Mouse (Mus musculus): ENCODE measurements around the gene Txnrd1.

Gene Txnrd1

DNA sequence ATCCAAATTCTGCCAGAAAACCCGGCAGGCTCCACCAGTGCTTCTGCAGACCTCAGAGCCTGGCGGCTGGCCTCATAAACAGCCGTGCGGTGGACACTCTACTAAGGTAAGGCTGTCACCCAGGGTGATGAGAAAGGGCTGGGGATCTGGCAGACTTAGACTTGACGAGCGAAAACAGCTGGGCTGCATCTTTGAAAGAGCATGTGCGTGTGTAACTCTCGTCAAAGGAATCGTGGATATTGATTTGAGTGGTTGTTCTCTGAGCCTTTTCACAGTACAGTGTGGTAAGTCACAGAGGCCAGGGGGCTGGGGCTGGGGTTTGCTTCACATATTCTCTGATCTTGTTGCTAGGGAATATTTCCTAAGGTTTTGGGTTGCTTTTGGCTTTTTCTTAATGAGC is at the start of gene Txnrd1:
Gene Txnrd1 (plus strand): TSS at position 26 of the 400 bp plus-strand sequence.
- no peak for DNase-seq

DNA sequence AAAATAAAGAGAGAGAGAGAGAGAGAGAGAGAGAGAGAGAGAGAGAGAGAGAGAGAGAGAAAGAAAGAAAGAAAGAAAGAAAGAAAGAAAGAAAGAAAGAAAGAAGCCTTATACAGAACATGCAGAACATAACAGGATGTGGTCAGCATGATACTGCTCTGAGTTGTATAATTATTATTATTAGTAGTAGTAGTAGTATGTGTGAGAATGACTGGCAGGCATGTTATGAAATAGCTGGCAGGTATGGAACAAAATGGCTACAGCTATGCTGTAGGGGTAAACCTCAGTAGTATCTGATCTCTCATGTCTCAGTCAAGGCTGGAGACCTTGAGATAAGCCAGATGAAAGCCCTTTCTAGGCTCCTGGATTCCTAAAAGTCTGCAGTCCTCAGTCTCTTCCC is 44.6 kb upstream of the Txnrd1 start:
- DNase-seq: no peak

DNA sequence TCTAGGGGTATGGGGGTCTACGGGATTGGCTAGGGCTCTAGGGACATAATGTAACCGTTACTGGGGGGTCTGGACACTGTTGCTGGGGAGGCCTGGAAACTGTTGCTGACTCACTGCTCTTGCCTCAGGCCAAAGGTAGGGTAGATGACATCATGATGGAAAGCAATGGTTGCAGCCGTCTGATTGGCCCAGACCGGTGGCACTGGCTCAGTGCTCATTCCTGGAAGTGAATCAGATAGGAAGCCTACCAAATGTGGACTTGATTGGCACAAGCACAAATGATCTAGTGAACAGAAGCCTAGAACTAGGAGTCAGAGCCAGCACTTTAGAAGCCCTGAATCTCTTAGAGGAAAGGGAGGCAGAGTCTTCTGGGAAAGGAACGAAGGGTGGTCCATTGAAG is 43.2 kb upstream of the Txnrd1 start:
- no peak for DNase-seq

DNA sequence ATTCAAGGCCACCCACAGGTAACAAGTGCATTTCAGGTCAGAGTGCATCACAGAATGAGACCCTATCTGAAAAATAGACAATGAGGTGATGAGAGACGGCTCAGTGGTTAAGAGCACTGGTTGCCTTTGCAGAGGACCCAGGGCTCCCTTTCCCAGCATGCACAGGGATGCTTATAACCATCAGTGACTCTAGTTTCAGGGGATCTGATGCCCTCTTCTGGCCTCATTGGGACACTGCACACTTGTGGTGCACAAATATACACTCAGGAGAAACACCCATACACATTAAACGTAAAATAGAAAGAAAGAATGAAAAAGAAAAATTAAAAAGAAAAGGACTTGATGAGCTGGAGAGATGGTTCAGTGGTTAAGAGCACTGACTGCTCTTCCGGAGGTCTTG is 42.0 kb upstream of the Txnrd1 start:
- no peak for DNase-seq

DNA sequence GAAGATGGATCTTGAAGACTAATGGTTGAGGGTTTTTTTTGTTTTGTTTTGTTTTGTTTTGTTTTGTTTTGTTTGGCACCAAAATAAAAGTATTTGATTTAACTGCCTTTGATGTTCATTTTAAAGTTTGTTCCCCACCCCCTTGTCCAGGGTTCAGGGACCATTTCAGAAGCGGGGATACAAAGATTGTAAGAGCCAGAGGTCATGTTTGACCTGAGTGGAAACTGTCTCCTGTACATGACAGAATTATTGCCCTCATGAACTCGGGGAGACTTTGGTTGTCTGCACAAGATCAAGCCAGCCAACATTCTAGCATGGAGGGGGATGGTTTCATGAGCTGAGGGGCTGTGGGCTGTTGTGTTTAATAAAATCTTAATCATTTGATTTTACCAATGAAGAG is 41.4 kb upstream of the Txnrd1 start:
- no peak for DNase-seq

DNA sequence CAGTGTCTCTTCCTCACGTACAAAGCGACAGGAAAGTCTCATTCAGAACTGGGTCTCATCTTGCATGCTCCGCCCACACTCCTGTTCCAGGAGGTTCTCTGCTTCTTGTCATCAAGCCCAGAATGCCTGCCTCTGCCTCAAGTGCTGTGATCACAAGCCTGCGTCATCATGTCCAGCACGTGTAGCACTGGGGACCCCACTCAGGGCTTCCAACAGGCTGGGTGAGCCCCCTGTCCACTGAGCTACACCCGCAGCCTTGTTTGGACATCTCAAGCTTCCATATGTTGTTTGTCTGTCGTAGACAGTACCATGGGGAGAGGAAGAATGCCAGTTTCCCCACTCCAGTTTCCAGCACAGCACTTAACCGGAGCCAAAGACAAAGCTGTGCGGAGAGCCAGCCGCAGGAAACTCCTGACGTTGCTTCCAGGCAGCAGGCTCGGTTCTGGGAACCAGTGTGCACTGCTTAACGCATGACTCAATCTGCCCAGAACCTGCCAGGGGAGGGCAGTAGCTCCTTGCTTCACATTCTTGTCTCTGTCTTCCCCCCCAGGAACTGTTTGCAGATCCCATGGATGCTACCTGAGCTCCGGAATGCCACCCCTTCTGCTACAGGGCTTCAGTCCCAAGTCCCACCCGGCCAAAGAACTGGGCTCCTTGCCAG is 38.5 kb upstream of the Txnrd1 start:
- DNase-seq: peak; percentile 83

DNA sequence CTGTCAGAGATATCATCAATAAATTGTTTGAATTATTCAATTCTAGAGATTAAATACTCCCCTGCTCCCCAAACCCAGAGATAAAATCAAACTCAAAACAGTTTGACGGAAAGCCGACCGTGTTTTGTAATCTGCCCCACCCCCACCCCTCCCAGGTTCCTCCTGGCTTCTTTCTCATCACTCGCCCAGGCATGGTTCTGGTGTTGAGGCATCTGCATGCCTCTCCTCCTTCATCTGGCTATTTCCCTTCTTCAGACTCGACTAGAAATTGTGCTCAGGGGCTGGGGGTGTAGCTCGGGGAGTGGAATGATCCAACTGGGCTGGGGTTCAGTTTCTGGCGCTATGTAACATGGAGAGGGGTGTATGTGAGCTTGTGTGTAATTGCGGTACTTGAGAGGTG is 38.0 kb upstream of the Txnrd1 start:
- DNase-seq: no peak

DNA sequence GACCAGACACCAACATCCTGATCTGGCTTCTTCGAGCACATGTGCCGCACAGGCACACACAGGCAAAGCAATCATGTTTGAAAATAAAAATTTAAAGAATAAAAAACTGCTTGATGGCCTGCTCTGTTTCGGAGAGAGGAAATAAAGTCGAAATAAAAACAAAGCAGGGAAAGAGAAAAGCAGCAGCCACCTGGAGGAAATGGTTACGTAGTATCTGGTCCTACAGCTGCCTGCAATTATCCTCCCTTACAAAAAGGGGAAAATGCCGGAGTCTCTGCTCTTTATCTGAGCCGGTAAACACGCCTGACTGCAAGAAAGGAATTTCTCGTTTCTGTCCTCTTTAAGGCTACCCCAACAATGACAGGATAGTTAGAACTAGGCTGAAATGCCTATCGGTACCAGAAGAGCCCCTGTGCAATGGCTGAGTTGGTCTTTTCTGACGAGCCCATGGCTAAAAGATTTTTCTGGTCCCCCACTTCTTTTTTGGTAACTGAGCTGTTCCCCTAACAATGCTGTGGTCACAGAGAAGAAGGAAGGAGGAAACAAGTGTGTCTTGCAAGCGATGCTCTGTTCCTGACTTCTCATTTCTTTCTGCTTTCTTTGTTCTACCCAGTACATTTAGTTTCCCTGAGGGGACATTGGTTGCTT is 37.2 kb upstream of the Txnrd1 start:
- DNase-seq: no peak

DNA sequence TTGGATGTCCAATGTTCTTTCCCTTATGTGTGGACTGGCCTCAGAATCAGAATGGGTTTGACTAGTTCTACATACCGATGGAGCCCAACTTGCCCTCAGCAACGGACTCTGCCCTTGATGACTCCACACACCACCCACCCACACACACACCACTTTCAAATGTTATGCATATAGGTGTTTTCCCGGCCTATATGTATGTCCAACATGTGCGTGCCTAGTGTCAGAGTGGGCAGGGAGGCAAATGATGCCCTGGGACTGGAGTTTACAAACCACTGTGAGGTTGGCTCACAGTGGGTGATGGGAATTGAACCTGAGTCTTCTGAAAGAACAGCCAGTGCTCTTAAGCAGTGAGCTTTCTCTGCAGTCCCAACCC is 36.6 kb upstream of the Txnrd1 start:
- no peak for DNase-seq

DNA sequence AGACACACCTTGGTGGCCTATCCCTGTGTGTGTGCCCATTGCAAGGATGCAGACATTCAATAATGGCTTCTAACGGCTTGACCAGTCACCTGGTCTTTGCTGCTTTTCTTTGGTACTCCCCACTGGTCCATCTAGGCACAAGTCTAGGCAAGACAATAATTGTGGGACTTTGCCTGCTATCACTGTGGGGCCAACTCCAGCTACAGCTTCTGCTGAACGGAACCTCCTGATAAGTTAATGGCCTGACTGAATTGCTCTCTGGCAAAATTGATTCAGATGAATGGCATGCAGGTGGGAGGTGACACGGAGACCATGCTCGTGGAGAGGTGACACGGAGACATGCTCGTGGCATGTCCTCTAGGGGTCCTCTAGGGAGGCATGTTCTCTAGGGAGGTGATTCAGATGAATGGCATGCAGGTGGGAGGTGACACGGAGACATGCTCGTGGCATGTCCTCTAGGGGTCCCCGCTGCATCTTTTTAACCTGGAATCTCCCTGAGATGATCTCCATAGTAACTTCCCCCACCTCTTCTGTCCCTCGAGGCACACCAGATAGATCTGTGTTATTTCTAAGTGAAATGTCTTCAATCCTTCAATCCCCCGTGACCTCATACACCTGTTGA is 35.3 kb upstream of the Txnrd1 start:
- DNase-seq: no peak

DNA sequence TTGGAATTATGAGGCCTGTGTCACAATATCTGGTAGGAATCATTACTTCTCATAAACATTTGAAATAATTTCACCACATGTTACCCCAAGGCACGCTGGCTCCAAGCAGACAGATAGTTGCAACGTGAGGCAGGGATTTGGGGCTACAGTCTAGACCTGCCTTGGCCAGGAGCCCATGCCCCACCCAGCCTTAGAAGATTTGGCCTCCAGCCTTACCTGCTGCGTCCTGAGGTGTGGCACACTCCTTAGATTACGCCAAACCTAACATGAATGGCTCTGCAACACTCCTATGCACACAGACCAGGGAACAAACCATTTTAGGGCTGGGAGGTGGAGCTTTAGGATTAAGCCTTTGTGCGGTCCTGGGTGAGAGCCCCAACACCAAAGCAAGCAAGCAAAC is 33.7 kb upstream of the Txnrd1 start:
- no peak for DNase-seq

DNA sequence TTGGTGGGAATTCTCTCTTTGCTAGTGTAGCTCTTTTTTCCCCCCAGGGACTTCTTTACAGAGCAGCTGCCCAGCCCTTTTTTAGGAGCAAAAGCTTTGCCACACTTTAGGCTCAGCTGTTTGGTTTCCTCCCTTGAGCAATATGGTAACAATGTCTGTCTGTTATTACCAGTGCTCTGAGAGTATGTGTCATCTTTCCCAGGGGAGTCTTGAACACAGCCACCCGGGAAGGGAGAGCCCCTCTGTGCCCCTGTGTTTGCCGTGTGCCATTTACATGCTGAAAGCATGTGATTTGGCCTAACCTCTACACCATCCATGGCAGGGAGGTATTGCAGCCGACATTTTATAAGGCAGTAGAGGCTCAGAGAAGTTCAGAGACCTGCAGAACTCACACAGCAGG is 29.4 kb upstream of the Txnrd1 start:
- DNase-seq: no peak

DNA sequence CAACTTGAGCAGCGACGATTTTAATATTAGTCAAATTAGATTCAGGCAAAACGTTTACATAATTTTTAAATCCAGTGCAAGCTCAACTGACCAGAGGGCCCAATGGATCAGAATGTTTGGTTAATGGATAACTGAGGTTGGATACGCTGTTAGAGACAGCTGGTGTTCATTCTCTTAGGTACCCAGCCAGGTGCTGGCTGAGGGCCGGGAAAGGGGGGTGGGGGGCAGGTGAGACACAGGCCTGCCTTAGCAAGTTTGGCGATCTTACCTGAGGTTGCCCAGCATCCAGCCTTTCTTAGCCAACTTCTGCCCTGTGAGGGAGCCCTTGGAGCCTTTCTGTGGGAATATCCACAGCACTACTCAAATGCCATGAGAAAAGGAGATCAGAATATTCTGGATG is 28.6 kb upstream of the Txnrd1 start:
- DNase-seq: no peak

DNA sequence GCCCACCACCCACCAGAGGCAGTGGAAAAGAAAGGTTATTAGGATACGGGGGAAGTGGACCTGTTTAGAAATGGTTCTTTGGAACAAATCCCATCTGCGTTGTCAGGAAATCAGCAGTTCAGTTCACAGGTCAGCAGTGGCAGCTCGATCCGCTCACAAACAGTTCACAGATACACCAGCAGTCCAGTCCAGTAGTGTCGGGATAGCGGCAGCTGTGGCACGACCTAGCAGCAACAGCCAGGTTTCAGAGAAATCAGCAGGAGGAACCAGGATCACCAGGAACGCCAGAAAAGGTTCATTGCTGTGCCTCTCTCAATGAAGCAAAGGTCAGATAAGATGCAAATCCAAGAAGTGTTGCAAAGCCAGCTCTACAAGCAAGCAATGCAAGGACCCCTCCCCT is 27.3 kb upstream of the Txnrd1 start:
- DNase-seq: no peak

DNA sequence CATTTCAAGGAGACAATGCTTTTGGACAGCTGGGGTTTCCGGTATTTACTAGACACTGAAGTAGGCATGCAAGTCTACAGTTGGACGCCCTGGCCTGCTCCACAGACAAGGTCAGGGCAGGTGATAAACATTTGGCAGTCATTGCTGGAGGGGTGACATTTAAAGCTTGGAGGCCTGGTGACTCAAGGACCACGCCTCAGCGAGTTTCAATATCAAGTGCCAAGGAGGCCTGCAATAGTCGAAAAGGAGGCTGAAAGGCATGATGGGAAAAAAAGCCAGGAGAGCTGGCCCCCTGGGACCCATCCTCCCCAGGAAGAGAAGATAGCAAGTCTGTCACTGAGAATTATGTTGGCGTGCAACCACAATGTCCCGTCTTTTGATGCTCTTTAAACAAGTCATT is 26.5 kb upstream of the Txnrd1 start:
- no peak for DNase-seq

DNA sequence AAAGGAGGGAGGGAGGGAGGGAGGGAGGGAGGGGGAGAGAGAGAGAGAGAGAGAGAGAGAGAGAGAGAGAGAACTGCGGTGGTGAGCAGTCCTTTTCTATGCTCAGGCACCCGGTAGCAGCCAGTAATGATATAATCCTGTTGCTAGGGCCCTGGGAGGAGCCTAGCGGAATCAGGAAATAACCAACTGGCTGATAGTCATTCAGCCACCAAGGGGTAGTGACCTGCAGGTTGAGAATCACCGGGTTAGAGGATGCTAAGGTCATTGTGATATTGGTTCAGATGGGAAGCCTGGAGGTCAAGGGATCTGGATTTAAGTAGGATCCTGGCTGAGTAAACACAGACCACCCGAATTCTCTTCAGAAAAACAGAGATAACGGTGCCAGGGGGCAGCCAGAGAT is 25.6 kb upstream of the Txnrd1 start:
- DNase-seq: no peak

DNA sequence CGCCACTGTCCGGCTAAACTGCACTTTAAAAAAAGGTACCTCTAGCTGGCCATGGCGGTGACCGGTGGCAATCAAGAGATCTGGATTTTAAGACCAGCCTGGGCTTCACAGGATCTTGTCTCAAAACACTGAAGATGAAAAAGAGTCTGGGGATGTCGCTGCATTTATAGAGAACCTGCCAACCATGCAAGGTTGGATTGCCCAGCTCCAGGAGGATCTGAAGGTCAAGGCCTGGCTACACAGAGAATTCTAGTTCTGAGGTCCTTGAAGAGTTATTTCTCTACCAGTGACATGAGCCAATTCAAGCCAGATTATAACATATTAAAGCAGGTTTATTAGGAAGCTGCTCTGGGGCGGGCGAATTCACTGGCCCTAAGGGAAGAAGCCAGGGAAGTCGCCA is 24.9 kb upstream of the Txnrd1 start:
- DNase-seq: no peak

DNA sequence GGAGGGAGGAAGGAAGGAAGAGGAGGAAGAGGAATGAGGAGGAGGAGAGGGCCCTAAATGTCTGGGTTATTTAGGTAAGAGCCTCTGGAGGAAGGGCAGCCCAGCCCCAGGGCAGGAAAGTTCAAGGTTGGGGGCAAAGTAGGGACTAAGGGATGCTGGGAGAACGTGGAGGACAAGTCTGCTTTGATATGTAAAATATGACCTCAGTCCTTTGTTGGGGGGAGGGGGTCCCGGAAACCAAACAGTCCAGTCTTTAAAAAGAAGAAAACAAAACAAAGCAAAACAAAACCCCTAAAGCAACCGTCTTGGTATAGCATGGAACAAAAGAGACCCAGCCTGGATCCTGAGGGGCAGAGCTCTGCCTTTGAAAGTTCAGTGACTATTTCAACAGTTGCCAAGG is 24.4 kb upstream of the Txnrd1 start:
- DNase-seq: no peak

DNA sequence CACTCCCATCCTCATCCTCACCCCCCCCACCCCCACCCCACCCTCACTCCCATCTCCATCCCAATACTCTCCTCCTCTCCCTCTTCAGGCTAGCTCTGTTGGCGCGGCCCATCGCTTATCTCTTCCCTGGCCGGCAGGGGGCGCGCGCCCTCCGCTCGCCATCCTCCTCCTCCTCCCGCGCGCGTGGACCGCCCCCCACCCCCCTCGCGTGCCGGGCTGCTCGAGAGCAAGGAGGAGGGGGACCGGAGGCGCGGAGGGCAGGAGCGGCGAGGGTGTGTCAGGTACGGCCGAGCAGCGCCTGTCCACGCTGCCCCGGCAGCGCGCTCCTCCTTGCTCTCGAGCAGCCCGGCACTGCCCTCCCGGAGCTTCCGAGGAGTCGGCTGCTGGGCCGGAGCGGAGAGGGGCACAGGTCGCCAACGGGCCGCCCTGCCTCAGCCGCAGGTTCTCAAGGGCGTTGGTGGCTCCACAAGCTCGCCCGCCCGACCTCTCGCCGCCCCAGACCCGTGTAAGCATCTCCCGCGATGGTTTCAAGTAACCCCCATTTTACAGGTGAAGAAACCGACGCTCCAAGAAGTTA is 21.8 kb upstream of the Txnrd1 start:
- DNase-seq: peak; percentile 55

DNA sequence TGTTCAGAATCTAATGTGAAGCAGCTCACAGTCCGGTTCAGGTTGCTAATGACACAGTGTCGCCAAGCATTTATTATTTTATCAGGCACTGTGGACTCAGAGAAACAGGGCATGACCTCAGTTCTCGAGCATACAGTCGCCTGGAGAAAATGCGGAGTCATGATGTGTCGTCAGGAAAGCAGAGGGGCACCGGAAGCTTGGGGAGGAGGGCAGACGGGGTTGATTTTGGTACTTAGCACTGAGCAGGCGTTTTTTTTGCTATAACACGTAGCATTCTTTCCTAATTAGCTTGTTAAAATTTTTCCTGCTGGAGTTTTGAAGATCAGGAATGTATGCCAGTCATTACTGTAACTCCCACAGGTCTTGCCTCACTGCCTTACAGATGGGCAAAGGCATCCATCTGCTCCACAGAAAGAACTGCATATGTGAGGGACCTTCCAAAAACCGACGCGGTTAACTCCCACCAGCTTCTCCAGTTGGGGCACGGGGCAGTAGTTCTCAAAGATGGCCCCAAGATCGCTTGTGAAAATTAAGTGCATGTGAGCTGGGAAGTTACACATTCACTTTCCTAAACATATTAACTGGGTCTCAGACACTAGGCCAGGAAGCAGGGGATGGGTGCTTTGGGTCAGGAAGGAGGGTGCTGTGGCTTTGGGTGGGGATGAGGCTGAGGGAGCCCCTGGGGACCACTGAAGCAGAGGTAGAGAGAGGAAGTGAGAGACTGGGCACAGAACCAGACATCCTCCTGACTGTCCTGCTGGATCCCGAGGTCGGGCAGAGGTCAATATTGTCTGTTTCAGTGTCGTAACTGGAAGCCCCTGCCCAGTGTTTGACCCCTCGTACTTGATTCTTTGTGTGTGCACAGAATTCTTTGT is 19.4 kb upstream of the Txnrd1 start:
- DNase-seq: no peak

DNA sequence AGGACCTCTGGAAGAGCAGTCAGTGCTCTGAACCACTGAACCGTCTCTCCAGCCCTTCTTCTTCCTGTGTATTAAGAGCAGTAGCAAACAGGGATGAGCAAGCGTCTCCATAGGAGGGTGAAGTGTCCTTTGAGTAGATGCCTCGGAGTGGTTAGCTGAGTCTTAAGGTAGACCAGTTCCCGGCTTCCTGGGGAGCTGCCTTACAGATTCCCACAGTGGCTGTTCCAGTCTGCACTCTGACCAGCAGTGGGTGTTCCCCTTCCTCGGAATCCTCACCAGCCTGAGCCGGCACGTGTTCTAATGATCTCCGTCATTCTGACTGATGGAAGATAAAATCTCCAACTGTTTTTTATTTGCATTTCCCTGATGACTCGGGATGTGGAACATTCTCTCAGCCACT is 17.3 kb upstream of the Txnrd1 start:
- no peak for DNase-seq

DNA sequence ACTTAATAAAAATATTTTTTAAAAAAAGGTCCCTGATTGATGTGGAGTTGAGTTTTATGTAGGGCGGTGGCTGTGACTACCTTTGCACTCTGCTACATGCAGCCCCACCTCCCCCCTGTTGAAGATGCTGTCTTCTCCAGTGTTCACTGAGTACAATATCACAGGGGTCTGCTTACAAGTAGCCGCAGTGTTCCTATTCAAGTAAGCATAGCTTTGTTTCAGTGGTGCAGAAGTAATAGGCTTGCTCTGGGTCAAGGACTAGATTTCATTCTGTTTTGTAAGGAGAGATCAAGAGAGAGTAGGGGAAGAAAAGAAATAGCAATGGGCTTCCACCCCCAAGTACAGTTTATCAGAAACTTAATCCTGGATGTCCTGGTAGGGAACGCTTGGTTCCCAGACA is 16.2 kb upstream of the Txnrd1 start:
- no peak for DNase-seq

DNA sequence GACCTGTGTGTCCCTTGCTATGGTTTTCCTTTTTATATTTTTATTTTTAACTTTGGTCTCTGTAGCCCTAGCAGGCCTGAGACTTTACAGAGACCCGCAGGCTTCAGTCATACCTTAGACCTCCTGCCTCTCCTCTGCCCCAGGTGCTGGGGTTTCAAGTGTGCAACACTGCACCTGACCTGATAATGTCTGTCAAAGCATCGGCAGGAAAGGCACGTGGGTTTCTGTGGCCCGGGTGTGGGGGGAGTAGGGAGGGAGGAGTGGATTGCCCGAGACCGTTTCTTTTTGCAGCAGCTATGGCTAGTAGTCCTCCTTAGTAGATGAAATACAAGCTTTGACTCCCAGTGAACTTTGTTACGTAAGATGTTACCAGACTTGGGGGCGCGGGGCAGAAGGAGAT is 15.8 kb upstream of the Txnrd1 start:
- DNase-seq: no peak

All from cerebellum, adult 11-12 months (tissue).